Mouse (Mus musculus): ENCODE results near the gene Mis18bp1.

- no peak; the same call in 1 of the 2 replicates for TF ChIP-seq EP300 (IDR thresholded peaks at IDR 0.05; ENCODE audit: low read depth)
- no peak for TF ChIP-seq CTCF (IDR thresholded peaks at IDR 0.05; ENCODE audit: low read depth)
Measured at GRCm38 (mm10) chr12:65172021-65172951, at the start of gene Mis18bp1.
